Mouse (Mus musculus) gastrocnemius, postnatal 36 days (tissue): ENCODE measurements at regions not wholly inside any gene's neighbourhood (a gene's known extent, or its start where the extent isn't known, plus 50 kb on each side); places are given as distances from the start of the nearest gene placed in this dataset.

Experiments used
- DNase-seq, 2 experiments: peaks; one replicate each; pipeline ENCODE4 v3.0.0; 2022
- intact Hi-C: fragments of 180-260 bp; cut with DNase I; formaldehyde crosslinking; loops from one replicate; pipeline ENCODE4 v1.15.1; 2025

GRCm38 (mm10) chr12:56403626-56404025, 57.9 kb upstream of the Mbip start:
- DNase-seq = no peak
- intact Hi-C loops = no loop called here

GRCm38 (mm10) chr12:56402844-56403243, 57.1 kb upstream of the Mbip start:
- intact Hi-C loops = no loop called here
- DNase-seq = no peak

- no peak for DNase-seq
- intact Hi-C loops = no loop called here
Observed at GRCm38 (mm10) chr12:56402137-56402536, 56.4 kb upstream of the Mbip start.
